Mouse (Mus musculus): ENCODE measurements around the gene Aebp1.

Gene Aebp1

DNA sequence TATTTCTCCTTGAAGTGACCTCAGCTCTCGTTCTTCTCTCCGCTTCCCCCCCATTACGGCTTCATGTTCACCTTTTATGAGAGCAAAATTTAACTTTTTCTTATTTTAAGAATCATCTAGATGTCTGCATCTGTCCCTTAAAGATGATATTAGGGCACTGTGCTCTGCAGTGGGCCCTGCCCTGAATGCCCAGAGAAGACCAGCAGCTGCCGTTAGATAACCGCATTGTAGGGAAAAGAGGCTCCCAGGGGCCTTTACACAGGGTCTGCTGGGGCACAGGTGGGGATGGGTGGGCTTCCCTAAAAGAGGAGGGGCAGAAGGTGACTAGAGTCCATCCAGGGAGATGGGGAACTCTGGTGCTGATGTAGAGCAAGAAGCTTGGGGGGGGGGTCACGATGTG is 32.1 kb downstream of the Aebp1 start:
- DNase-seq (ENCODE audit: low spot score) = no peak

DNA sequence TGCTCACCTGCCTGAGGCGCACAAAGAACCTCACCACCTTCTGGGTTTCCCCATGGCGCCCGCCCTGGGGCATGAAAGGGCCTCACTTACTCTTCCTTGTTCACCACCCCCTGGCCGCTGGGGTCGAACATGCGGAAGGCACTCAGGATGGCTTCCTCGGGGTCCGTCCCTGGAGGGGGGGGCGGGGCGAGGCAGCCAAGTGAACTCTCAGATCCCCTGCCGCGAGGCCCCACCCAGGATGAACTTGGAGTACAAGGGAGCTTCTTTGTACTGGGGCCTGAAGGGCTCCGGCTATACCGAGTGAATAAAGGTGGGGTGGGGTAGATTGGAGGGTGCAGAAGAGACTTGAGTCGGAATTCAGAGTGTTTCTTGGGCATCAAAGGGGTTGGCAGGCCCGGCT is 35.5 kb downstream of the Aebp1 start:
- DNase-seq (ENCODE audit: low spot score) = no peak

DNA sequence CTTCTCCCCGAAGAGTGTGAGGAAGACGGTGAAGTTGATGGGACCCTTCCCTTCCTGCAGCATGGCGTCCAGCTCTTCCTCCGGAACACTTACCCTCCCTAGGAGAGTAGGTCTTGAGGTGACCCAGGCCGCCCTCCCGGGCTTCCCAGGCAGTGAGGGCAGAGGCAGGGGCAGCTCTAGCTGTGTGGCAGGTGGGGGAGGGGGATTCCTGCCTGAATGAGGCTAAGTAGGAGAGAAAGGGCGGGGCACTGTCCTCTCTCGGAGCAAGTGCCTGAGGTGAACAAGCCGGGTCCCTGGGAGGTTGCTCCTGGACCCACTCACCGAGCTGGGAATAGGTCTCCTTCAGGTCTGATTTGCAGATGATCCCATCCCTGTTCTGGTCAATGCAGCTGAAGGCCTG is 36.1 kb downstream of the Aebp1 start:
- no peak for DNase-seq (ENCODE audit: low spot score)

DNA sequence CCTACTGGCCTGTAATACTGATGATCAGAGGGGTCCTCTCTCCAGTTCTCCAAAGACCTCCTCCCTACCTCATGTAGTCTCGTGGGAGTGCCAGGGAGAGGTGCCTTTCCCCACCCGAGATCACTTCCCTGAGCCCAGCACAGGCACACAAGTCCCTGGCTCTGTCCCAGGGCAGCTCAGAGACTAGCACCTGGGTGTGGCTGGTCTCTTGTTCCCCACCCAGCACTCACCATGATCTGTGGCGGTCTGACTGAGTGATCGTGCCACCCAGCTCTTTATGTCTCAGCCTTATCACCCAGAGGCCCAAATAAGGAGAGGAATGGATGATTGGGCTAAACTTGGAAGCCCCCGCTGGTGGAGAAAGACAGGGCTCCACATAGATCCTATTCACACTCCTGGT is 36.8 kb downstream of the Aebp1 start, which contains the start of gene Myl7:
TSS of gene Myl7 (minus strand) at position 252 of the 400 bp plus-strand sequence.
- no peak for DNase-seq (ENCODE audit: low spot score)

DNA sequence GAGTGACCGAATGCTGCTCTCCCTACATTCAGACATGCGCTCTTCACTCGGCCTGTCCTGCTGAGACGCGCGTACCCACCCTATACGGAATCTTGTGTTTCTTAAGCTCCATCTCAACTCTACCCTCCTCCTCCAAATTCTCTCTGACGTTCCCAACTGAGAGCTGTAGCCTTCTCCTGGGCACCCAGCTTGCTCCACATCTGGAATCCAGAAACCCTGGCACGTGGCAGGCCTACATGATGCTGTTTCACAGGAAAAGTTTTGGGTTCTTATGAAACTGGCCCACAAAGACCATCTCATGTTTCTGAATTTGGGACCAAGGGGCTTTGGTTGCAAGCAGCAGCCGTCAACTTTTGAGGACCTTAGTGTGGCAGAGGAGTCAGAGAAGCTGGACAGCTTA is 37.5 kb downstream of the Aebp1 start:
- no peak for DNase-seq (ENCODE audit: low spot score)

DNA sequence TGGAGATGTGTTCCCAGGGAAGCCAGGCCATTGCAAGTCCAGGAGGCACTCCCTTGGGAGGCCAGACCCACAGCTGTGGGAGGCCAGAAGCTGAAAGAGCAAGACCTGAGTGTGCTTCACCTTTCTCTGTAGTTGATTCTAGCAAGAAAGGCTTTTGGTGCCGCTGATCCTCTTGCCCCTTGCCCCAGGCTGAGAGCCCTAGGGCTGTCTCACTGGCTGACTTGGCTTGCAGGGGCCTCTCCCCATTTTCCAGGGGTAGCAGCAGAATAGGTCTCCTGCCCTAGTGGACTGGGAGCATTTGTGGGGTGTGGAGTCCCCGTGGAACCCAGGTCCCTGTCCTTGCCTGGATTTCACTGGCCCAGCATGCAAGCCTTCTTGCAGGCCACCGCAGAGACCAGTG is 39.6 kb downstream of the Aebp1 start:
- no peak for DNase-seq (ENCODE audit: low spot score)

DNA sequence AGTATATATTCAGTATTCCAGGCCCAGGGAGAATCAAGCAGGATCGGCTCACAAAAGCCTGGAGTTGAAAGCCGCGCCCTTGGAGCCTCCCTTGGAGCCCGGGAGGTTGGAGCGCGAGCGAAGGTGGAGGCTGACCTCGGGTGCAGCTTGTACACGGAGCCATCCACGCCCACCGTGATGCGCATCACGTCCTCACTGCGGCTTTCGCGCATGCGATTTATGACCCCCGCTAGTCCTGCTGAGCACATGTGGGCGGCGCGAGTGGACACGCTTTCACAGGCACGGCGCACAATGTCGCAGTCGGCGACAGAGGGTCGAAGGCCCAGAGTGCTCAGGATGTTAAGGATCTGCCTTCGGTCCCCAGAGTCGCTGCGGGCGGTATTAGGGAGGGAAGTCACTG is 40.2 kb downstream of the Aebp1 start:
- peak; percentile 64 for DNase-seq (ENCODE audit: low spot score)

DNA sequence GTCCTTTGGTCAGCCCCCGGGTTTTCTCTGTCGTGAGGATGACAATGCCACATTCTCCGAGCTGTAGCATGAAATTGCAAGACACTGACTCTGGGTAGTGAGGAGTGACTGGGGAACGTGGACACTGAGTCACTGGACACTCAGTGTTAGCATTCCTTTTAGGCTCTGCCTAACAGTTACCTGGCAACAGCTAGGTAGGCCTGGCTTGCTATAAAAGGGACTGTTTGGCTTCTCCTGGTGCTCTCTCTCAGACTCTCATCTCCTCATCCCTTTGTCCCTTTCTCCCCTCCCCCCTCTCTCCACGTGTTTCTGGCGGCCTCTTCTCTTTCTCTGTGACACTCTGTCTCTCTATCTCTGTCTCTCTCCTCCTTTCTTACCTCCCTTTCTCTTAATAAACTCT is 40.6 kb downstream of the Aebp1 start:
- no peak for DNase-seq (ENCODE audit: low spot score)

DNA sequence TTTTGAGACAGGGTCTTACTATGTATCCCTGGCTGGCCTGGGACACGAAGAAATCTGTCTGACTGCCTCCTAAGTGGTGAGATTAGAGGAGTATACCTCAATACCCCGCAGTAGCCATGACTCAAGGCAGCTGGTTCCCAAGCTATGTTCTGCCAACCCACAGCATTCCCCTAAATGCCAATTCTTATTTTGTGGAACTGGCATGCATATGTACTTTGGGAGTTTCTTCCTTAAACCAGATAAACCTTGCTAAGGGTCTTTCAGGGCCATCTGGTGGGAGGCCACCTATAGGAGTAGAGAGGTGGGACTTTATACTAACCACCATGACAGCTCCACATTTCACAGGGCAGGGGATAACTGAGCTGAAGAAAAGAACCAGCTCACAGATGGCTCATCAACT is 42.1 kb downstream of the Aebp1 start:
- DNase-seq (ENCODE audit: low spot score) = no peak

DNA sequence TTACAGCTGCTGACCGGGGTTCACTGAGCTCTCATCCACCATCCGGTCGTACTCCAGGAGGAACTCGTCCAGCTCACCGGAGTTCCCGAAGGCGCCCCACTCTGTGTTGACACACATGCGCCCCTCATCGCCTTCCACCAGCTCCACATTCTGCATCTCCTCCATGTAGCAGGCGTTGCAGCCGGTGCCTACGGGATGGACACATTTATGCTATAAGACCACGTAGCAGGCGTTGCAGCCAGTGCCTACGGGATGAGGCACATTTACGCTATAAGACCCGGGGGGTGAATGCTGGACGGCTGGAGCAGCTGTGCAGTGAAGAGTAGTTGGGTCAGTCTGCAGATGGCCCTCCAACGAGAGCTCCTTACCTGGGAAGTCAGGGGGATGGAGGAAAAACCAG is 42.6 kb downstream of the Aebp1 start:
- no peak for DNase-seq (ENCODE audit: low spot score)

DNA sequence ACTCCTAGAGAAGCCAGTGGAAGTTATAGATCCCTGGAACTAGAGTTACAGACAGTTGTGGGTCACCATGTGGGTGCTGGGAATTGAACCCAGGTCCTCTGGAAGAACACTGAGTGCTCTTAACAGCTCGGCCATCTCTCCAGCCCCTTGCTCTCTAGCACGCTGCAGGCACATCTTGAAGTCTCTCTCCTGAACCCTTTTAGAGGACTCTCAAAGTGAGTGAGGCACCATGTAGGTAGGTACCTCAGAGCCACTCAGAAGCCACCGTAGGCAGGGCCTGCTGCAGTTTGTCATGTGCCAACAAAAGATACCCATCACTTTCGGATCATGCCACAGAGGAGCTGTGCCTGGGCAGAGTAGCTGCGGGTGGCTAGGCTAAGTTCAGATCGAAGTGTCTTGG is 43.1 kb downstream of the Aebp1 start:
- DNase-seq (ENCODE audit: low spot score) = no peak

DNA sequence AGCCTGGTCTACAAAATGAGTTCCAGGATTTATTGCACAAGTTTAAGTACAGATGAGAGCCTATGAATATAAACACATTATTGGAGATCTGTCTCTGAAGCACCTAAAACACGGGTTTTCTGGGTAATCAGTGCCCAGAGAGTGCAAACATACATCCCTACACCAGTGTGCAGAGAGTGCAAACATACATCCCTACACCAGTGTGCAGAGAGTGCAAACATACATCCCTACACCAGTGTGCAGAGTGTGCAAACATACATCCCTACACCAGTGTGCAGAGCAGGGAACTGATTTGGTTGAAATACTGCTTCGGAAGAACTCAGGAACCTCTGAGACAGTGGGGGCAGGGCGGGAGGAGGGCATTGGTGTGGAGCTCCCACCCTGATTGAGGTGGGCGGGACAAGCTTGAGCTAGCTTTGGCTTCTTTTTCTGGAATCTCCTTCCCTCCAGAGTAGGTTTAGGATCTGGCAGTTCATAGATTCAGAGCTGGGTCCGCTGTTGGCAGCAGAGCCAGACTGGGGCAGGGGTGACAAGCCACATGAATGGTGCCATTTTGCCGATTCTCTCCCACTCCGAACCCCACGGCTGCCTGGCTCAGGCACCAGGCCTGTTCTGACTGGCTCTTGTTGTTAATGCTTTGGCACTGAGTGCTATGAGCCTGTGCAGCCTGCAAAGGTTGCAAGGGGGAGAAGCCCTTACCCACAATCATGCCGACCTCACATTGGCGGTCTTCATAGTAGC is 44.2 kb downstream of the Aebp1 start:
- DNase-seq (ENCODE audit: low spot score) = no peak

DNA sequence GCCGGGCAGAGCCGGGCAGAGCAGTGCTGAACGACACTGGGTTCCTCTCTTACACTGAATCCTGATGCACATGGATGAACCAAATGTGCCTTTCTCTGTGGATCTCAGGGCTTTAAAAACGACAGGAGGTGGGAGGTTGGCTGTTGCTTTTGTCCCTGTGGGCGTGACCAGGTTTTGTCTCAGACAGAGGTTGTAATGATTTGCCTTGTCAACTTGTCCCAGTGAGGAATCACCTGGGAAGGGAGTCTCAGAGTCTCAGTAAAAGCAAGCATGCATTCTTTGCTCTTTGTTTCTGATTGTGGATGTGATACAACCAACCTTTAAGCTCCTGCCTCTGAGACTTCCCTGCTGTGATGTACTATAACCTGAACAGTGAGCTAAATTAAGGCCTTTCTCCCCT is 45.3 kb downstream of the Aebp1 start:
- DNase-seq (ENCODE audit: low spot score) = no peak

DNA sequence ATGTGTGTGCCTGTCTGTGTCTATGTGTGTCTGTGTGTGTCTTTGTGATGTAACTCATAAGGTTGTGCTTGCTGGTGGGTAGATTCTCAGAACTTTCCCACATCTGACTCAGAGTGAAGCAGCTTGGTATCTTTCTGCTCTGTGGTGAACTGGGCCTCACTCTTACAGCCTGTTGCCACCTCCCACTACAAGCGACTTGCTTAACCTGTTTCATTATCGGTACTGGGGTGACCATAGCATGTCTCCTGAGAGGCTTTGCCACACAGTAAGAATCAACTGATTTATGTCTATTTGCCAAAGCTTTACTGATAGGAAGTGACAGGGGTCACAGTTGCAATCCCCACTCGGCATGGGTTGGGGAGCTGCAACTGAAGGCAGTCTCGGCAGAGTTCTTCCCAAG is 46.9 kb downstream of the Aebp1 start:
- peak; percentile 49 for DNase-seq (ENCODE audit: low spot score)

DNA sequence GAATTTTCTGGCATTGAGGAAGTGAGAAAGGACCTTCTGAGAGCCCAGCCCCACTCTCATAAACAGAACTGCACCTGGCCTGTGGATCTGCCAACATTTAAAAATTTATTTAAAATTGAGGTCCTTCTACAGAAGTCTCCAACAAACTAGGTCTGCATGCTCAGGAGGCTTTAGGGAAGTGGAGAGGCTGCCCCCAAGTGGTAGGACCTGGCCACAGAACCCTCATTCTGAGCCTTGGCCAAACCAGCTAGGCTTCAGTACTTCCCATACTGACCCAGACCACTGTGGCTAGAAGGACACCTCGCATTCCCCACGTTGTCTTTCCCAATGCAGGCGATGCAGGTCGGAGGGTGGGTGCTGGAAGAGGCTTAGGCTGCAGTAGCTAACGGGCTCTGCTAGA is 50.9 kb downstream of the Aebp1 start:
- DNase-seq (ENCODE audit: low spot score) = peak; percentile 72

DNA sequence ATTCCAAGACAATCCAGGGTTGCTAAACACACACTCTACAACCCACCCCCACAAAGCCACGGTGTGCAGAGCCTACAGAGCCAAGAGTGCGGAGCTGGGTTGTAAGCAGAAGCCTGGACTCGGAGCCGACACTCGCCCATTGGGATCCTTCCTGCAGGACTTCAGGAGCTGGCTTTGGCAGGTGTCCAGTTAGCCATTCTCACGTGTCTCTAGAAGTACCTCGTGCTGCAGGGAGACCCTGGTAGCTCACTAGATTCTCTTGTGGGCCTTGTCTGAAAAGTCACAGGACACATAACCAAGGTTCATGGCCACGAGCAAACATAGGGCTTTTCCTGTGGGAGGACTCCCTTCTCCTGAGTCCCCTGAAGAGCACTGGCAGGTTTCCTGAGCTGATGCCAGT is 51.5 kb downstream of the Aebp1 start:
- no peak for DNase-seq (ENCODE audit: low spot score)

DNA sequence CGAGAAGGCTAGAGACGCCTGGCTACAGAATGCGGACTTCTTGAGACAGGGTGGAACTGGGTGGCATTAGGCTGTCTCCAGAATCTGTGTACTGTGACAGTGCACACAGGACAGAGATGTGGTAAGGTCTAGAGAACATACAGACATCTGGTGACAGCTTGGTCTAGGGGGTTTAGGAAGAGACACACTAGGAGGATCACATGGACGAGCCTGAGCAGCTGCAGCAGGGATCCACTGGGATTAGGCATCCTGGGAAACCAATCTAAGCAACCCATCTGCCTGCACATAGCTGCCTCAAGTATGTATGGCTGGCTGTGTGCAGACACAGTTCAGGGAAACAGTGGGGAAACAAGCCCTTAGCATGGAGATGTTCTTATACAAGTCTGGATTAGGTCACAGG is 52.2 kb downstream of the Aebp1 start:
- no peak for DNase-seq (ENCODE audit: low spot score)

DNA sequence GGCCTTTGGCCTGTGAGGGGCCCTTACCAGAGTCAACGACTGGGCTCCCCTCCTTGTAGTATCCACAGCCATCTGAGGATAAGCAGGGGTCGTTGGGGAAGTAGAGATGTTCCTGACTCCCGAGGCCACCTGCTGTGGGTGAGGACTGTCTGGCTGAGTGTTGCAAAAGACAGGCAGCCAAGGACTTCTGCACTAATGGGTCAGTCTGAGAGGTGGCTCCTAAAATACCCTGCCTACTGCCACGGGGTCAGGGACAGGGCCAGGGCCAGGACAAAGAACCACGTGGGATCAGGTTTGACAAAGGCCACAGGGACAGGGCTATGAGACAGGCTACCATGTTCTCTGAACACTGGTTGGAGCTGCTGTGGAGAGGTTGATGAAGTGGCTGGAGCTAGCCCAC is 53.2 kb downstream of the Aebp1 start:
- DNase-seq (ENCODE audit: low spot score) = no peak

DNA sequence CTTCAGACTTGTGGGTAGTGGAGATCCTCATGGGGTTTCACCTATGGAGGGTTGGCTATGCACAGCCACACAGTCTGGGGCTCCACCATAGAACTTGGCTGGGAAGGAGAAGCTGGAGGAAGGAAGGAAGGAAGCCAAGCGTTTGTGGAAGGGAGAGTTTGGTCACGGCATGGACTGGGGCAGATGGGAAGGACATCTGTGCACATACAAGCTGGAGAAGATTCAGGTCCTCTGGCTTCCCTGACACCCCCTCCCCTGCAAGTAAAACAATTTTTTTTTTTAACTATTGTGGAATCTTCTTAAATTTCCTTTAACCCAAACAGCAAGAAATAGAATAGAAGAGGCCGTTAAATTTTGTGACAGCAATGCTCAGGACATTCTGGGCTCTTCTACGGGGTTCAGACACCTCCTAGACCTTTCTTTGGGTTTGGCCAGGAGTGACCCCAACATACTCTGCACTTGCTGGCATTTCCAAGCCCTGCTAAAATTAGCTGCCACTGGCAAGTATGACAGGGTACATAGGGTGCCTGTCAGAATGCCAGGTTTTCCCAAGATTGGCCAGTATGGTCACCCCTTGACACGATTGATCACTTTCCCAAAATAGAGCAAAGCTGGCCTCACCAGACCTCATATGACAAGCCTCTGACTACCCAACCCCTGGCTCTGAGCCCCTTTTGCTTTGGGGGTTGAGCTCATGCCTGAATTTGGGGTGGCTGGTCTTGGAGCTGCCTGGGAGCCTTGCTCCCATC is 53.9 kb downstream of the Aebp1 start:
- no peak for DNase-seq (ENCODE audit: low spot score)

DNA sequence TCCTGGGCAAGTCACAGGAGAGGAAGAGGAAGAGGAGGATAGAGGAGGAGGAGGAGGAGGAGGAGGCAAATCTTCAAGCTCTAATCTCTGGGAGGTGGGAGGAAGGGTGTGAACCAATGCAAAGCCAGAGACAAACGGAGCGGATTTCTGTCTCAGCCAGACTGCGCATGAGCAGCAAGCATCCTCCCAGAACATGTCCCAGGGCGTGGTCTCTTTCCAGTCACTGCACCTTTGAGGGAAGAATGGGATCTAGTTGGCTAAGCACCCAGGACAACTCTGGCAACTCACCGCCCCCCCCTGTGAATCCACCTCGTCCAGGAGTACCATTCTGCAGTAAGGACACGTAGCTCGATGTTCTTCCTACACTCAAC is 54.4 kb downstream of the Aebp1 start:
- DNase-seq (ENCODE audit: low spot score) = no peak

DNA sequence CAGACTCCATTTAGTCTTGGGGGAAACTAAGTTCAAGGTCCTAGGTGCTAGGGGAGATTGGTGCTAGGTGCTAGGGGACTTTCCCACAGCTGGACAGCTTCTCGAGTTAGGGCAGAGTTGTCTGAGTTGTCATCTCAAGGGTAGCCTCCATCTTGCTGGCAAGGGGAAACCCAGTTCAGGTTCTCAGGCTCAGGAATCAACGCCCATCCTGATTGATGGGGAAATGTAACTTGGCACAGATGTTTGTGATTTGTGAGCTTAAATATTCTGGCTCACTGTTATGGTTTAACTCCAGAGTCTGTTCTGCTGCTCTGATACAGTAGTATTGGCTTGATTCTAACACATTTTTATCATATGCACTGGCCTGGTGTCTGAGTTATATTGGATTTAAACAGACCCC is 56.4 kb downstream of the Aebp1 start:
- DNase-seq (ENCODE audit: low spot score) = no peak

DNA sequence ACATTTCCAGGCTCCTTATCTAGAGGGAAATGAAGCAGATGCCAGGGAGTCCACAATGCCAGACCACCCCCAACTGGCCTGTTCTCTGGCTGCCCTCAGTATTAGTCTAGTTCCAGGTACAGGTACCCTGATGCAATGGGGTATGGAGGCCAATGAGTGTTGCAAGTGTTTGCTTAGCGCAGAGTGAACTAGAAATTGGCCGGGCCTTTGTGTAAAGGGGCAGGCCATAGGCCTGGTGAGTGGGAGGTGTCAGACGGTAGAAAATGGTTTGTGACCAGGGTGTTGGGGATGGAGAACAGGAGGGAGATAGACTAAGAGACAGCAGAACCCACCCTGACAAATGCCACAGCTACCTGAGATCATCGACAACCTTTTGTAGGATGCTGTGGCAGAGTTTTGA is 57.9 kb downstream of the Aebp1 start:
- DNase-seq (ENCODE audit: low spot score) = no peak

DNA sequence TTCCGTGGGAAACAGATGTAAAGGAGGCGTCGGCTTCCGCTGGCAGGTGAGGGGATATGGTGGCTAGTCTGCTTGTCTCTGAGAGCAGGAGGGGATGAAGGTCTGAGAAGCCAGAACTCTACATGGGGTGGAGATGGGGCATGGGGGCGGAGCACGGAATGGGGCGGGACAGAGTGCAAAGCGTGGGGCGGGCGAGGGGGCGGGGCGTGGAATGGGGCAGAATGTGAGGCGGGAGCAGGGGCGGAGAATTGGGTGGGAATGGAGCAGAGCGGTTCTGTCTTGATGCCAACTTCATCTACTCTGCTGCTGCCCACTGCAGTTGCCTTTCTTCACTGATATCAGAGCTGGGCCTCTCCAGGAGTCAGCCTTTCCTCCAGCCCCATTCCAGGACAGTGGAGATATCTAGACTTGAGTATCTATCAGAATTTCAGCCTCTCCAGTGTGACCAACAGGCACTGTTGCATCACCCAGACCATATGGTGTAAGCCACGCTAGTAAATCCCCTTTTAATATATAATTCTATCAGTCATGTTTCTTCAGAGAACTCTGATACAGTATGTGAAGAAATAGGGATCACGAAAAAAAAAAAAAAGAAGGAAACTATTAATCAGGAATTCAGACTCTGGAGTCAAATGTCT is 58.7 kb downstream of the Aebp1 start:
- no peak for DNase-seq (ENCODE audit: low spot score)
